Mouse (Mus musculus) myocyte (in vitro differentiated cells): ENCODE data around the gene Hist1h4f.

Experiments
- CEBPB ChIP-seq: IDR thresholded peaks from 2 replicates; pipeline ENCODE4 v1.6.1; 2011; ENCODE audit warnings: mild to moderate bottlenecking, moderate library complexity; ENCODE audit not compliant: poor library complexity, insufficient read depth, severe bottlenecking
- E2F4 ChIP-seq: IDR thresholded peaks from one replicate; pipeline ENCODE4 v1.6.1; 2011; ENCODE audit warnings: mild to moderate bottlenecking, control low read depth, moderate library complexity; ENCODE audit not compliant: insufficient read depth
- MAX ChIP-seq: IDR thresholded peaks from one replicate; pipeline ENCODE4 v1.6.1; 2011; ENCODE audit warnings: low read depth, mild to moderate bottlenecking, control low read depth
- POLR2A ChIP-seq: IDR thresholded peaks from one replicate; pipeline ENCODE4 v1.6.1; 2011; ENCODE audit warnings: low read depth, mild to moderate bottlenecking, control low read depth, moderate library complexity; ENCODE audit not compliant: insufficient read length
- POLR2AphosphoS2 ChIP-seq: IDR thresholded peaks from one replicate; pipeline ENCODE4 v1.6.1; 2011; ENCODE audit warnings: low read depth, control low read depth; ENCODE audit not compliant: insufficient read length
- TCF12 ChIP-seq: IDR thresholded peaks from one replicate; pipeline ENCODE4 v1.6.1; 2011; ENCODE audit warnings: mild to moderate bottlenecking, control low read depth; ENCODE audit not compliant: poor library complexity, insufficient read depth, severe bottlenecking
- USF1 ChIP-seq: IDR thresholded peaks from one replicate; pipeline ENCODE4 v1.6.1; 2011; ENCODE audit warnings: low read depth, mild to moderate bottlenecking, control low read depth, moderate library complexity

- TF ChIP-seq USF1 (no peak), POLR2A (no peak), TCF12 (no peak), E2F4 (no peak), POLR2AphosphoS2 (no peak), CEBPB (no peak), MAX (no peak)
Observed at GRCm38 (mm10) chr13:23551931-23552914, 775 bp upstream of the Hist1h4f start.
